Mouse (Mus musculus) NIH3T3 (cell line): ENCODE results near the gene Mllt6.
"Not testable (repeated sequence)": the region's sequence is repeated elsewhere in the genome, so short reads cannot be mapped to it uniquely, and the experiment has no call there.

ENCODE experiments used
- DNase-seq: peaks from one replicate; pipeline ENCODE4 v3.0.0-alpha.2; 2012; ENCODE audit warnings: low read depth

Mllt6 gene

DNA sequence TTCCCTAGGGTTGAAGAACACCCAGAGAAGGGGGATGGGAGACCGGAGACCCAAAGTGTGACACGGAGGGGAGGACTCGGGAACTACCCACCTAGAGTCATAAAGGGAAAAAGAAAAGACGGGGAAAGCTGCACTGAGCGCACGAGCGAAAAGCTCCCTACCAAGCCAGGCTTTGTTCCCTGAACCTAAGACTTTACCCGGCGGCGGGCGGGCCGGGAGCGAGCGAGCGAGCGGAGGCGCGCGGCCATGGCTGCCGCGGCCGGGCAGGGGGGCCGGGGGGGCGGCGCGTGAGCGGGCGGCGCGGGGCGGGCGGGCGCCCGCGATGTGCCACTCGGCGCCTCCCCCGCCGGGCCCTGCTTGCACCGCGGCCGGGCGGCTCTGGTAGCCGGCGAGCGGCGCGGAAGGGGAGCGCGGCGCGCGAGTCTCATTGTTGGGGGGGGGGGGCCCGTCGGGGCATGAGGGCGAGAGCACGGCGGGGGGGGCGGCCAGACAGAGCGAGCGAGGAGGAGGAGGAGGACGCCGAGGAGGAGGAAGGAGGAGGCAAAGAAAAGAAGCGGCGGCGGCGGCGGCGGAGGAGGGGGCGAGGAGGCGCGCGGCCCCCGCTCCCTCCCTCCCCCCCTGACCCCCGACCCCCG, at the start of gene Mllt6:
Gene Mllt6, plus strand, starts transcription at position 522 of the 635 bp plus-strand sequence.
- peak; percentile 93 for DNase-seq

DNA sequence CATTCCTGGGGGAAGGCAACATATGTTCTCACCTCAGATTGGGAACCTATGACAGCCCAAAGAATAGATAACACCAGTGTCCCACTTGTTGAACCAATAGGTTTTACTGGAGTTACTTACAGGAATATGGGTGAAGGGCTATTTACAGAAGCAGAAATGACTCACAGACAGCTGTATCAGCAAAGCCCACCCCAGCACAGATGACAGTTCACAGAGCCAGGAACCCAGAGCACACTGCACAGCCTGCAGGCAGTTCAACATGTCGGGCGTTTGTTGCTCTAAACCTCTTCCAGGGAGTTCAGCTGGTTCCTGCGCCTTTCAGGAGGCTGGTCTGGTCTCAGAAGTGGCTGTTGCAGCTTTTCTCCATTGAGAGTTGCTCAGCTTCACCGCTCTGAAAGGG, 47.9 kb upstream of the Mllt6 start:
- DNase-seq = no peak

DNA sequence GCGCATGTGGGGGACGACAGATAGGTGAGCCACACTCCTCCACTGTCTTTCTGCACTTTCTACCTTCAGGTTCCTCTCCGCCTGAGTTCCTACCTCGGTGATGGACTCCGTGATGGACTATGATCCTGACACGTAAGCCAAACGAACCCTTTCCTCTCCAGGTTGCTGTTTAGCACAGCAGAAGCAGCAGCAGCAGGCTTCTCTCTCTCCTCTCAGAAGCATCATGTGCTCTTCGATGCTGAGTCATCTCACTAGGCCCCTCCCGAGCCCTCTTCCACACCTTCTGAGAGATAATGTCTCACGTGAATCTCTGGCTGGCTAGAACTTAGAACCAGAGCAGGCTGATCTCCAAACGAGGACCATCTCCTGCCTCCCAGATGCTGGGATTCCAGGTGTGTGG, 44.8 kb upstream of the Mllt6 start:
- DNase-seq = no peak

DNA sequence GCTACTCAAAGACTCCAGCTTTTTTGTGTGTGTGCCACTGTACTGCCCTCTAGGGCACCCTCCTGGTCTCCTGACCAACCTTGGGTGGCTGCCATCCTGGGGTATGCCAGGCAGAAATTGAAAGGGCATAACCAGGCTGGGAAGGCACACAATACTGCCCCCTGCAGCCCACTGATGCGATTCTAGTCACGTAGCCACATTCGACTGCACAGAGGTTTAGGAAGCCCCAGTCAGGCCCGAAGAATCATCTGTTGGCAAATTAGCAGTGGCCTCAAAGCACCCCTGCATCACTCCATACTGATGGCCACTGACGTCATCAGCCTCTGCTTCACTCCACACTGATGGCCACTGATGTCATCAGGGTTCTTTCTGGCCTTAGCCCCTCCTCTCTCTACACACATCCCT, 43.8 kb upstream of the Mllt6 start:
- DNase-seq = peak; percentile 45

DNA sequence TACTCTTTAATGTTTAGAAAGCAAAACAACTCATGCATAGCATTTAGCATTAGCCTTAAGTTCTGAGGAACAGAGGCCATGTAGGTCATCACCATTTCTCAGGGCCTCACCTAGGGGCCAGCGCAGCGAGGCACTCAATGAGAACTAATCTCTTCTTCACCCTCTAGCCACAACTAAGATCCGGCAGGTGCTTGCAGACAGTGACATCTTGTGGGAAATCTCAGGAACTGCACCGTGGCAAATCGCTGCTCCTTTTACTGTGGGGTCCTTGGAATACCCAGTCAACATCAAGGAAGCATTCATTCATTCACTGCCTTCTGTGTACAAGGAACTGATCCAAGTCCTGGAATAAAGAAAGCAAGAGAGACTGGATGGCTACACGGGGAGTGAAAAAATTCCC, 40.8 kb upstream of the Mllt6 start:
- DNase-seq = peak; percentile 79

DNA sequence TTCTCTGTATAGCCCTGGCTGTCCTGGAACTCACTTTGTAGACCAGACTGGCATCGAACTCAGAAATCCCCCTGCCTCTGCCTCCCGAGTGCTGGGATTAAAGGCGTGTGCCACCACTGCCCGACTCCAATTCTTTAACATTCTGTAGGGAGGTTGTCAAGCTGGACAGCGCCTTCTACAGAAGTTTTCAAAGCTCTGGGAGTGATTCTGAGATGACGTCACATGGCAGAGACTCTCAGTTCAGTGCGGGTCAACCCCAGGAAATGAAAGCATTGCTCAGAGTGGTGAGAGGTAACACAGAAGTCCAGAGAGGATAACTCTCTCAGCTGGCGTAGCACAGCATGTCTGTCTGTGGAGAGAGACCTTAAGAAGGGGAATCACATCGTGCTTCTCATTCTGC, 40.0 kb upstream of the Mllt6 start:
- peak; percentile 39 for DNase-seq

DNA sequence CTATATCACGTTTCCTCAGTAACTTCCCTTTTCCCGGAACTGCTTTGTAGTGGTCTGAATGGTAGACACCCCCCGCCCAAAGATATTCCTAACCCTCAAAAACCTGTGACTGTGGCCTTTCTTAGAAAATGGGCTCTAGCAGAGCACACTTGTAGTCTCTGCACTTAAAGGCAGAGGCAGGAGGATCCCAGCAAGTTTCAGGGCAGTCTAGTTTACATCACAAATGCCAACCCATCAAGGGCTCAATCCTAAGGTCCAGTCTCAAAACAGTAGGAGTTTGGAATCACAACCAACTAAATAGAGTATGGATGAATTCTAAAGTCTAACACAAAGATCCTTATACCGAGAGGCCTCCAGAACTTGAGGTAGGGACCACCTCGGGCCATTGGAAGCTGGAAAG, 37.7 kb upstream of the Mllt6 start:
- no peak for DNase-seq

DNA sequence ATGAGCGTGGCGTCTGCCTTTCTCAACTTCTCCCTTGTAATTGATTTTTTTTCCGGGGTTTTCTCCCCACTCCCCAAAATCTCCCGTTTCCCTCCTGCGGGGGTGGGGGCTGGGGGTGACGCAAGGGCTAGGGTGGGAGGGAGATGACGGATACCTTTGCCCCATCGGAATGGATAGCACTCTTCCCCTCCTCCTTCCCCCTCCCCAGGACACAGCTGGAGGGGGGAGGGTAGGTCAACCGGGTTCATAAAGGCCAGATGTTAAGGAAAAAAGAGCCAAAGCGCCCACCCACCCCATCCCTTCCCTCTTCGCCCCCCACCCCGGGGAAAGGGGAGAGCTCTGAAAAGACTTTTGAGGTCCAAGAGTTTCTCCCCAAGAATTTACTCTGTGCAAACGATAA, 36.8 kb upstream of the Mllt6 start:
- no peak for DNase-seq

DNA sequence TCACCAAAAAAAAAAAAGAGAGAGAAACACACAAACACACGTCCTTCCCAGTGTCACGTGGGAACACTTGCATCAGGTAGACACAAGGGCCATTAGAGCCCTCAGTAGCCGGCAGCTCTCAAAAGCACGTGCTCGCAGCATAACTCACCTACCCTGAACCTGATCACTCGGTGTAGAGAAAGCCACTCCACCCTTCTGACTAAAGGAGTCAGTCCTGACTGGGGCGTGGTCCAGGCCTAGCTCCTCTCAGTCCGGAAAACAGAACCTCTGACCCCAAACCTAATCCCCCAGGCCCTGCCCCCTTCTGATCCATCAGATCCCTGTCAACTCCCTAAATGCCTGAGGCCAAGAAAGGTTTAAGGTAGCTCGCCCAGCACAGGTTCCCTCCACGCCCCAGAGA, 36.4 kb upstream of the Mllt6 start:
- DNase-seq = no peak

- DNase-seq = no peak
Measured at GRCm38 (mm10) chr11:97627556-97628302, 35.5 kb upstream of the Mllt6 start.

GRCm38 (mm10) chr11:97628303-97628567, 35.0 kb upstream of the Mllt6 start:
- no peak for DNase-seq

- DNase-seq = no peak
Measured at GRCm38 (mm10) chr11:97628568-97629518, 34.4 kb upstream of the Mllt6 start.

DNA sequence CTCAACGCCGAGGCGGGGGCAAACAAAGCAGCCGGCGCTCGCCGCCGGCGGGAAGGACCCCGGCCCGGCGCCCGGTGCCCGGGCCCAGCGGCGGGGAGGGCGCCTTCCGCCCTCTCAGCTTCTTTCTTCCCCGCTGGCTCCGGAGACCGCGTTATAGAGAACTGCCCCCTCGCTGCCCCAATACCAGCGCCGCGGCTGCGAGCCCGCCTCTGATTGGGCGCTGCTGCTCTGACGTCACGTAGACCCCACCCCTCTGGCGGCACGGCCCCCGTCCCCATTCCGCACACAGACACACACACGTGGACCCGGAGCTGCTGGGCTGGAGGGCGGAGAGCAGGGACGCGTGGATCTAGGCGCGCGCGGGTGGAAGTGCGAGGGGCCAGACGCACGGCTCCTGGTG, 33.6 kb upstream of the Mllt6 start, which contains the start of gene Epop:
Gene Epop, minus strand, starts transcription at position 127 of the 400 bp plus-strand sequence.
- peak; percentile 77 for DNase-seq

- no peak for DNase-seq
Measured at GRCm38 (mm10) chr11:97631046-97631445, 32.2 kb upstream of the Mllt6 start.

DNA sequence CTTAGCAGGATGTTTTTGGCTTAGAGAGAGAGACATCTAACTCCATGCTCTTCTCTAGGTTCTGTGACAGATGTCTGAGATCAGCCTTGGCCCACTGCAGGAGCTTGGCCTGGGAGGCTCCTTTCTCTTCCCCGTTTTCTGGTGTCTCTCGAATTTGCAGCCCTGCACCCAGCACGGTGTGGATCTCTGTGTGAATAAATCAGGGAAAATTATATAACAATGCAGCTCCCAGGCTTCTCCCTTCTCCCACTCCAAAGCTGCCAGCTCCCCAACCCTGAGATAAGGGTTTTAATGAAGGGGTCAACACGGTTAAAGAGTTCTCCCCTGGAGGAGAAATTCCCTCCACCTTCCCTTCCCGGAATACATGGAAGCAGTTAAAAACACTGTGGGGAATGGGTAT, 31.7 kb upstream of the Mllt6 start:
- no peak for DNase-seq

- peak; percentile 80 for DNase-seq
Measured at GRCm38 (mm10) chr11:97631938-97632337, 31.3 kb upstream of the Mllt6 start.

DNA sequence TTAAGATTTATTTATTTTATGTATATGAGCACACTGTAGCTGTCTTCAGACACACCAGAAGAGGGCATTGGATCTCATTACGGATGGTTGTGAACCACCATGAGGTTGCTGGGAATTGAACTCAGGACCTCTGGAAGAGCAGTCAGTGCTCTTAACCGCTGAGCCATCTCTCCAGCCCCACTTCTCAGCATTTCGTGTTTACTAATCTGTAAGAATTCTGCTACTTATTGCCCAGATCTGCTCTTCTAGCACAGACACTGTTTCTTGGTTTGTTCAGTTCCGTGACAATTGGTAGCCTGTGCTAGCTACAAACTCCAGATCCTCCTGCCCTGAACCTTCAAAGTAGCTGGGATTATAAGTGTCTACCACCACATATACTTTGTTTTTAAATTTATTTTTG, 30.8 kb upstream of the Mllt6 start:
- not testable (repeated sequence) for DNase-seq

- DNase-seq = no peak
Measured at GRCm38 (mm10) chr11:97635468-97636019, 27.7 kb upstream of the Mllt6 start.

DNA sequence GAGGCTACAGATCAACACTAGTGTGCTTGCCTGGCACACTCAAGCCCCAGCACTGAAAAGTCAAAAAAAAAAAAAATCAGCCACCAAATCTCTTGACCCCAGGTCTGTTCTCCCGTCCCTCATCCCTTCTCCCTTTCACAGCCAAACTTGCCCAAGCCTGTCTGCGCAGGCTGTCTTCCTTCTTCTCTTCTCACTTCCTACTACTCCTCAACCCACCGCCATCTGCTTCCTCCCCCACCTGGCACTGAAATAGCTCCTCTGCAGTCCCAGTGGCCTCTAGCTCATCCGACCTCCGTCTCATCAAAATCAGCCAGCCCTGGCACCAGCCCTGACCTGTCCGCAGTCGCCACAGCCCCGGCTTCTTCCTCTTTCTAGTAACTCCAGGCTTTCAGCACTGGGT, 21.5 kb upstream of the Mllt6 start:
- DNase-seq = no peak

GRCm38 (mm10) chr11:97642746-97643145, 20.5 kb upstream of the Mllt6 start:
- peak; percentile 29 for DNase-seq

- no peak for DNase-seq
Measured at GRCm38 (mm10) chr11:97643380-97644055, 19.7 kb upstream of the Mllt6 start.

DNA sequence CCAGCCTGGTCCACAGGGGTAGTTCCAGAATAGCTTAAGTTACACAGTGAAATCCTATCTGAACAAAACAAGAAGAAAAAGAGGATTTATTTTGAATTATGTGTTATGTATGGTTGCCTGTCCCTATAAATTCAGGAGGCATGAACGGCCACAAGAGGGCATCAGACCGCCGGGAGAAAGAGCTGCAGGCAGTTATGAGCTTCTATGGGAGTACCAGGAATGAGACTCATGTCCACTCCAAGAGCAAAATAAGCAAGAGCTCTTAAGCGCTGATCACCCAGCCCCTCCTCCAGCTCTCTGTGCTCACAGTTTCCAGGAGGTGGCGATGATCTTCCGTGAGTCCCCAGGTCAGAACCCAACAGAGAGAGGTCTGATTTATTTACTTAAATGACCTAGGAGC, 18.4 kb upstream of the Mllt6 start:
- peak; percentile 81 for DNase-seq
